Mouse (Mus musculus) brain, embryonic 14.5 days (tissue): ENCODE measurements at regions not wholly inside any gene's neighbourhood (a gene's known extent, or its start where the extent isn't known, plus 50 kb on each side); places are given as distances from the start of the nearest gene placed in this dataset.

Experiments used
- CTCF ChIP-seq: fragments of 200-500 bp; IDR thresholded peaks from 2 replicates; pipeline ENCODE4 v1.5.1; 2012; ENCODE audit warnings: inconsistent platforms, mild to moderate bottlenecking, moderate library complexity, borderline replicate concordance; ENCODE audit not compliant: insufficient read depth, insufficient read length; ENCODE audit errors: extremely low read depth
- POLR2A ChIP-seq: fragments of 200-500 bp; IDR thresholded peaks from 2 replicates; pipeline ENCODE4 v1.6.1; 2012; ENCODE audit warnings: mild to moderate bottlenecking, inconsistent platforms, borderline replicate concordance; ENCODE audit not compliant: poor library complexity, insufficient read depth, insufficient read length, severe bottlenecking; ENCODE audit errors: extremely low read depth

GRCm38 (mm10) chr6:16550445-16550844 is 347.8 kb downstream of the Tfec start:
- TF ChIP-seq CTCF = peak; percentile 52; the same call in 1 of the 2 replicates
- TF ChIP-seq POLR2A = no peak
